Mouse (Mus musculus): ENCODE data around the gene Vps33b. TPM values are rescaled to one million over a fixed set of nuclear protein-coding genes. Genes with fewer than 3 reads are reported as not detected.

The Vps33b gene
- 21.1 and 26.4 TPM in 2 replicates for total RNA-seq (2017)

GRCm38 (mm10) chr7:80268897-80269750 lies at the start of gene Vps33b:
TSS of gene Vps33b (plus strand) at chr7:80269649.
- peak; percentile 82 for ATAC-seq (ENCODE audit: extremely low read depth, insufficient number of reproducible peaks, low FRiP score, poor library complexity, severe bottlenecking)

GRCm38 (mm10) chr7:80220237-80220797 lies 49.1 kb upstream of the Vps33b start:
- ATAC-seq (ENCODE audit: extremely low read depth, insufficient number of reproducible peaks, low FRiP score, poor library complexity, severe bottlenecking) = no peak

DNA sequence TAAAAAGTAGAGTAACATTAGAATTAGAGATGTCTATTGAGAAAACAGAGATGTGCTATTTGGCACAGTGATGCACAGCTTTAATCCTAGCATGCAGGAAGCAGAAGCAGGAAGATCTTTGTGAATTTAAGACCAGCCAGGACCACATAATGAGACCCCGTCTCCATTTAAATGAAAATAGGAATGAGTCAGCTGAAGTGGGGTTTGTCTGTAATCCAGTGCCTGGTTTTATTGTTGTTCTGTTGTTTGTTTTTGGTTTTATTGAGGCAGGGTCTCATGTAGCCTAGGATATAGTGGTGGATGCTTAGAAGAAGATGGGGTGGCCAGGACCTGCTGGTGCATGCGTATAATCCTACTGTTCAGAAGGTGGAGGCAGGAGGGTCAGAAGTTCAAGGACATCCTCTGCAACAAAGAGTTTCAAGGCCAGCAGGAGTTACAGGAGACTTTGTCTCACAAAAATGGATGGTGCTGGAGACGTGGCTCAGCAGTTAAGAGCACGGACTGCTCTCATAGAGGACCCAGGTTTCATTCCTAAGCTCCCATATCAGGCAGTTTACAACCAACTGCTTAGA lies 48.2 kb upstream of the Vps33b start:
- no peak for ATAC-seq (ENCODE audit: extremely low read depth, insufficient number of reproducible peaks, low FRiP score, poor library complexity, severe bottlenecking)

GRCm38 (mm10) chr7:80227065-80227464 lies 42.4 kb upstream of the Vps33b start:
- no peak for ATAC-seq (ENCODE audit: extremely low read depth, insufficient number of reproducible peaks, low FRiP score, poor library complexity, severe bottlenecking)

- ATAC-seq (ENCODE audit: extremely low read depth, insufficient number of reproducible peaks, low FRiP score, poor library complexity, severe bottlenecking) = no peak
These were observed 39.3 kb upstream of the Vps33b start for GRCm38 (mm10) chr7:80230196-80230595.

- no peak for ATAC-seq (ENCODE audit: extremely low read depth, insufficient number of reproducible peaks, low FRiP score, poor library complexity, severe bottlenecking)
These were observed 37.4 kb upstream of the Vps33b start for GRCm38 (mm10) chr7:80231971-80232488.

GRCm38 (mm10) chr7:80232489-80233029 lies 36.9 kb upstream of the Vps33b start, which contains the start of the genes Cib1 and Gdpgp1:
TSS of gene Cib1 (minus strand) at chr7:80232813.
TSS of gene Gdpgp1 (plus strand) at chr7:80232865.
- ATAC-seq (ENCODE audit: extremely low read depth, insufficient number of reproducible peaks, low FRiP score, poor library complexity, severe bottlenecking) = peak; percentile 90

DNA sequence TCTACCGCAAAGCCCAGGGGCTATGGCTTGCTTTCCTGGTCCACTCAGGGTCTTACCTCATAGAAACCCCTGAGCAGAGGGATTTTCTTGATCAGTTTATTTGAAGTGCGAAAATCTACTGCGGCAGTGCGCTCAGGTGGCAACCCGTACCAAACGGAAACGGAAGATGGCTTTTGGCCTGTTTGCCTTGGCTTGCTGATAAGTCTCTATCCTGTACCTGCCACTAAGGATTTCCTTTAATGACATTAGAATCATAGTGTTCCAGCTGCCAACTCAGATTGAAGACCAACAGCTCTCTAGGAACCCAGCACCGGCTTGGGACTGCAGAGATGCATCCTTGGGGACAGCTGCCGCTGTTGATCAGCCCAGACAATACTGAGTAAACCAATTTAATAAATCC lies 35.6 kb upstream of the Vps33b start:
- no peak for ATAC-seq (ENCODE audit: extremely low read depth, insufficient number of reproducible peaks, low FRiP score, poor library complexity, severe bottlenecking)

DNA sequence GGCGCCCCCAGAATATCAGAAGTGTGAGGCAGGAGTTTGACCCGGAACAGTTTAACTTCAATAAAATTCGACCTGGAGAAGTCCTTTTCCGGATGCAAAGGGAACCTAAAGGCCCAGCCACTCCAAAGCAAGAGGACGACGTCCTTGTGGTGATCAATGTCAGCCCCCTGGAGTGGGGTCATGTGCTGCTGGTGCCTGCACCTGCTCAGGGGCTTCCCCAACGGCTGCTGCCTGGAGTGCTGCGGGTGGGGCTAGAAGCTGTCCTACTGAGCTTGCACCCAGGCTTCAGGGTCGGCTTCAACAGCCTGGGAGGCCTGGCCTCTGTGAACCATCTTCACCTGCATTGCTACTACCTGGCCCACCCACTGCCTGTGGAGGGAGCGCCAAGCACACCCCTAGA lies 30.9 kb upstream of the Vps33b start:
- ATAC-seq (ENCODE audit: extremely low read depth, insufficient number of reproducible peaks, low FRiP score, poor library complexity, severe bottlenecking) = no peak

DNA sequence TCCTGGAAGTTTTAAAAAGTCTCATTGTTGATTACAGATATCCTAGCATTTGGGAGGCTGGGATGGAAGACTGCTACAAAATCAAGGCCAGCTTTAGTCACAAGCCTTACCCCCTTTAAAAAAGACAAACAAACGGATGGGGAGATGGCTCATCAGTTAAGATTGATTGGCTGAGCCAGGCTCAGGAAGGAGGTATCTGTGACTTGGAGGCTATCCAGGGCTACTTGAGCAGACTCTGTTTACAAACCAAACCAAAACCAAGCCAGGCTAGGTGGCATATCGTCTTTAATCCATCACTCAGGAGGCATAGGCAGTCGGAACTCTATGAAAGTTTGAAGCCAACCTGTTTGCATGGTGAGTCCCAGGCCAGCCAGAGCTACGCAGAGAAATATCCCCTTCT lies 27.8 kb upstream of the Vps33b start:
- no peak for ATAC-seq (ENCODE audit: extremely low read depth, insufficient number of reproducible peaks, low FRiP score, poor library complexity, severe bottlenecking)

DNA sequence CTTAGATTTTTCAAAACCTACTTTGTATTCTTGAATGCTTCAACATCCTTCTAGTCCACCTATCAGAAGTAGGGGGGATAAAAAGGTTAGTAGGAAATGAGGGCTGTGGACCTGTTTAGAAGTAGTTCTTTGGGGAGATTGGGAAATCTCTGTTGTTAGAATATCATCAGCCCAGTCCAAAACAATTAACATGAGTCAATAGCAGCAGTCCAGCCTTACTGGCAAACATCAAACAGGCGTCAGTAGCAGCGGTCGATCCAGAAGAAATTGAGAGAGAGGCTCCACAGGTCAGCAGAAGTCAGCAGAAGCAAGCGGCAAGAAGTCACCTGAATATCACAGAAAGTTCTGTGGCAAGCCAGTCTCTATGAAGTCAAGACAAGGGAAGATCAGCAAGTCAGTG lies 24.6 kb upstream of the Vps33b start:
- ATAC-seq (ENCODE audit: extremely low read depth, insufficient number of reproducible peaks, low FRiP score, poor library complexity, severe bottlenecking) = no peak

- peak; percentile 99 for ATAC-seq (ENCODE audit: extremely low read depth, insufficient number of reproducible peaks, low FRiP score, poor library complexity, severe bottlenecking)
These were observed 23.2 kb upstream of the Vps33b start, which contains the start of gene Ttll13 for GRCm38 (mm10) chr7:80246148-80246721. TSS of gene Ttll13 (plus strand) at chr7:80246376.

- no peak for ATAC-seq (ENCODE audit: extremely low read depth, insufficient number of reproducible peaks, low FRiP score, poor library complexity, severe bottlenecking)
These were observed 22.6 kb upstream of the Vps33b start for GRCm38 (mm10) chr7:80246859-80247258.

DNA sequence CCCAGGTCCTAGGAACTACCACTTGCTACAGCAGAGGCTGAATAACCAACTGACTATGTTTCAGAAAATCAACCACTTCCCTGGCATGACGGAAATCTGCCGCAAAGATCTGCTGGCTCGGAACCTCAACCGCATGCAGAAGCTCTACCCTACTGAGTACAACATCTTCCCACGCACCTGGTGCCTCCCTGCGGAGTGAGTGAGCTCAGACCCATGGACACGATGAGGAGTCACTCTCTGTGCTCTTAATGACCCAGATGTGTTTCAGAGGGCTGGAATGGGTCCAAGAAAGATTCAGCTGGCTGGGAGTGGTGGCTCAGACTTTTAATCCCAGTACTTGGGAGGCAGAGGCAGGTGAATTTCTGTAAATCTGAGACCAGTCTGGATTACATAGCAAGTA lies 17.0 kb upstream of the Vps33b start:
- no peak for ATAC-seq (ENCODE audit: extremely low read depth, insufficient number of reproducible peaks, low FRiP score, poor library complexity, severe bottlenecking)

- ATAC-seq (ENCODE audit: extremely low read depth, insufficient number of reproducible peaks, low FRiP score, poor library complexity, severe bottlenecking) = no peak
These were observed 16.6 kb upstream of the Vps33b start for GRCm38 (mm10) chr7:80252886-80253285.

DNA sequence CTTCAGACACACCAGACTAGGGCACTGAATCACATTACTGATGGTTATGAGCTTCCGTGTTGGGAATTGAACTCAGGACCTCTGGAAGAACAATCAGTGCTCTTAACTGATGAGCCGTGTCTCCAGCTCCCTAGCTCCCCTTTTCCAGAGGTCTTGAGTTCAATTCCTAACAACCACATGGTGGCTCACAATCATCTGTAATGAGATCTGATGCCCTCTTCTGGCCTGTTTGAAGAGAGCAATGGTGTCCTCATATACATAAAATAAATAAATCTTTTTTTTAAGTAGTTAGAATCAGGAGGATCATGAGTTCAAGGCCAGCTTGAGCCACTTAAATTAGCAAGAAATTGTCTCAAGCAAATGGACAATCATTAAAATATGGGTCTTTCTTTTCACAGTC lies 13.5 kb upstream of the Vps33b start:
- ATAC-seq (ENCODE audit: extremely low read depth, insufficient number of reproducible peaks, low FRiP score, poor library complexity, severe bottlenecking) = no peak

DNA sequence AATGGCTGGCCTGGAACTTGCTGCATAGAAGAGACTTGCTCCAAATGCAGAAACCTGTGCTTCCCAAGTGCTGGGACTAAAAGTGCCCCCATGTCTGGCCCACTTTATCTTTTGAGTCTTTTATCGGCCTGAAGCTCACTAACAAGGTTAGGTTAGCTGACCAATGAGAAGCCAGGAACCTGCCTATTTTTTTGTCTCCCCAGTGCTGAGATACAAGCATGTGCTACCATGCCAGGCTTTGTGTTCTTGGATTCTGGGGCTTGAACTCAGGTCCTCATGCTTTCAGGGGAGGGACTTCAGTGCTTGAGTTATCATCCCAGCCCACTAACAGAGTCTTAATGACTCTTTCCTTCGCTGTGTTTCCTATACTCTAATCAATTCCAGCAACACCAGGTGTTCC lies 11.7 kb upstream of the Vps33b start:
- no peak for ATAC-seq (ENCODE audit: extremely low read depth, insufficient number of reproducible peaks, low FRiP score, poor library complexity, severe bottlenecking)

GRCm38 (mm10) chr7:80260625-80261371 lies 8.7 kb upstream of the Vps33b start, which contains the start of gene Ngrn:
TSS of gene Ngrn (plus strand) at chr7:80261215.
- ATAC-seq (ENCODE audit: extremely low read depth, insufficient number of reproducible peaks, low FRiP score, poor library complexity, severe bottlenecking) = peak; percentile 88
